Mouse (Mus musculus) neural tube, embryonic 13.5 days (tissue): ENCODE results near the gene Pde6c. TPM values are rescaled to one million over a fixed set of nuclear protein-coding genes. Genes with fewer than 3 reads are reported as not detected.
A peak's percentile ranks its signal among the peaks of the same experiment; 100 is the strongest.

Source experiments
- ATAC-seq: fragments of 200-750 bp; cut with Nextera tagmentation; 2 replicates; pipeline ENCODE4 v1.8.0; 2017; ENCODE audit warnings: low read depth, mild to moderate bottlenecking, moderate TSS enrichment, moderate library complexity
- H3K27ac ChIP-seq: fragments of 300-500 bp; sonication (generic); replicated peaks from 2 replicates; pipeline ENCODE4 v1.5.1; 2015; ENCODE audit warnings: moderate library complexity, mild to moderate bottlenecking, inconsistent platforms
- H3K27me3 ChIP-seq: fragments of 300-500 bp; sonication (generic); 2 replicates; pipeline ENCODE4 v1.6.1; 2015; ENCODE audit warnings: mild to moderate bottlenecking, inconsistent platforms
- H3K36me3 ChIP-seq: fragments of 300-500 bp; sonication (generic); 2 replicates; pipeline ENCODE4 v1.6.1; 2015; ENCODE audit warnings: mild to moderate bottlenecking, inconsistent platforms
- H3K4me1 ChIP-seq: fragments of 300-500 bp; sonication (generic); replicated peaks from 2 replicates; pipeline ENCODE4 v1.6.1; 2015; ENCODE audit warnings: inconsistent platforms
- H3K4me2 ChIP-seq: fragments of 300-500 bp; sonication (generic); 2 replicates; pipeline ENCODE4 v1.6.1; 2015; ENCODE audit warnings: inconsistent platforms, mild to moderate bottlenecking, moderate library complexity
- H3K4me3 ChIP-seq: fragments of 300-500 bp; sonication (generic); 2 replicates; pipeline ENCODE4 v1.5.1; 2015; ENCODE audit warnings: mild to moderate bottlenecking, inconsistent platforms
- H3K9ac ChIP-seq: fragments of 300-500 bp; sonication (generic); 2 replicates; pipeline ENCODE4 v1.6.1; 2015; ENCODE audit warnings: moderate library complexity, mild to moderate bottlenecking, inconsistent platforms
- H3K9me3 ChIP-seq: fragments of 300-500 bp; sonication (generic); 2 replicates; pipeline ENCODE4 v1.6.1; 2016; ENCODE audit warnings: inconsistent platforms
- WGBS: fragments of 180-500 bp; shearing (Covaris S2); methylation state at CpG from one replicate; pipeline ENCODE4 v1.1.7; 2015; 5-methylcytosine and 5-hydroxymethylcytosine counted together
- polyA plus RNA-seq: library from polyadenylated mRNA; unstranded; fragments of >200 nt; fragmentation: Nextera tagmentation; extraction: Ambion mirVana; gene quantifications from 2 replicates; pipeline ENCODE4 v1.2.1, GENCODE M21; 2015

The Pde6c gene
- polyA plus RNA-seq, 1 experiment from 2014 or later, result not detected

GRCm38 (mm10) chr19:38112575-38112974 lies 20.0 kb upstream of the Pde6c start:
- Histone ChIP-seq H3K27me3 (no peaks in the 10 kb centered on the region), H3K9ac (no peak overlapping the region), H3K36me3 (no peaks in the 10 kb centered on the region), H3K4me2 (no peak overlapping the region), H3K9me3 (no peaks in the 10 kb centered on the region), H3K4me3 (no peak overlapping the region), H3K27ac (no peak overlapping the region), H3K4me1 (no peaks in the 10 kb centered on the region)
- WGBS, result 55% methylated on average over 4 of the region's 4 CpGs
- no peak for ATAC-seq

- no peak overlapping the region for H3K4me2 ChIP-seq
- H3K9me3 ChIP-seq, result no peaks in the 10 kb centered on the region
- ATAC-seq, result no peak
- no peaks in the 10 kb centered on the region for H3K4me1 ChIP-seq
- H3K36me3 ChIP-seq, result no peaks in the 10 kb centered on the region
- H3K27ac ChIP-seq, result no peak overlapping the region
- H3K27me3 ChIP-seq, result no peaks in the 10 kb centered on the region
- 87% methylated on average over 7 of the region's 7 CpGs for WGBS
- no peak overlapping the region for H3K4me3 ChIP-seq
- H3K9ac ChIP-seq, result no peak overlapping the region
Measured at GRCm38 (mm10) chr19:38114834-38115491, 17.6 kb upstream of the Pde6c start.

- H3K27ac ChIP-seq, result no peak overlapping the region
- peaks cover 5% of the 10 kb centered on the region; the same call in 1 of the 2 replicates for H3K4me1 ChIP-seq
- no peak overlapping the region for H3K4me3 ChIP-seq
- H3K36me3 ChIP-seq, result no peaks in the 10 kb centered on the region
- WGBS, result 87% methylated on average over 5 of the region's 5 CpGs
- peaks cover 32% of the 10 kb centered on the region for H3K27me3 ChIP-seq
- H3K9ac ChIP-seq, result no peak overlapping the region
- H3K4me2 ChIP-seq, result no peak overlapping the region
- no peak for ATAC-seq
- H3K9me3 ChIP-seq, result no peaks in the 10 kb centered on the region
Measured at GRCm38 (mm10) chr19:38120123-38120760, 12.3 kb upstream of the Pde6c start.

- peaks cover 5% of the 10 kb centered on the region; the same call in 1 of the 2 replicates for H3K4me1 ChIP-seq
- 0 out of 2 replicates have a peak, but pooled peaks have one; percentile 19 for ATAC-seq
- peaks cover 42% of the 10 kb centered on the region for H3K27me3 ChIP-seq
- peak overlapping the region; percentile 53 for H3K4me3 ChIP-seq
- H3K9me3 ChIP-seq, result no peaks in the 10 kb centered on the region
- H3K4me2 ChIP-seq, result peak overlapping the region; percentile 80
- WGBS, result 26% methylated on average over 9 of the region's 9 CpGs
- no peak overlapping the region for H3K9ac ChIP-seq
- H3K36me3 ChIP-seq, result no peaks in the 10 kb centered on the region
- no peak overlapping the region for H3K27ac ChIP-seq
Measured at GRCm38 (mm10) chr19:38123921-38124320, 8.7 kb upstream of the Pde6c start.

GRCm38 (mm10) chr19:38124401-38125218 lies 8.0 kb upstream of the Pde6c start:
- no peaks in the 10 kb centered on the region for H3K9me3 ChIP-seq
- no peaks in the 10 kb centered on the region for H3K36me3 ChIP-seq
- H3K4me3 ChIP-seq, result peak overlapping the region; percentile 53
- peaks cover 5% of the 10 kb centered on the region; the same call in 1 of the 2 replicates for H3K4me1 ChIP-seq
- peaks cover 42% of the 10 kb centered on the region for H3K27me3 ChIP-seq
- peak overlapping the region; percentile 80 for H3K4me2 ChIP-seq
- ATAC-seq, result peak; percentile 80
- H3K9ac ChIP-seq, result peak overlapping the region; percentile 73
- no peak overlapping the region for H3K27ac ChIP-seq
- WGBS, result 2% methylated on average over 60 of the region's 77 CpGs

- no peaks in the 10 kb centered on the region for H3K9me3 ChIP-seq
- H3K4me2 ChIP-seq, result peak within 1 kb of the TSS; percentile 80
- no peak for ATAC-seq
- peak within 1 kb of the TSS; percentile 53 for H3K4me3 ChIP-seq
- H3K27me3 ChIP-seq, result peaks cover 42% of the 10 kb centered on the region
- H3K9ac ChIP-seq, result peak within 1 kb of the TSS; percentile 73
- 65% methylated on average over 6 of the region's 6 CpGs for WGBS
- peaks cover 5% of the 10 kb centered on the region; the same call in 1 of the 2 replicates for H3K4me1 ChIP-seq
- no peaks in the 10 kb centered on the region for H3K36me3 ChIP-seq
- no peak within 1 kb of the TSS for H3K27ac ChIP-seq
Measured at GRCm38 (mm10) chr19:38125219-38125610, 7.4 kb upstream of the Pde6c start, which contains the start of gene Rbp4. Gene Rbp4, minus strand, starts transcription at chr19:38125281.

- no peaks in the 10 kb centered on the region for H3K9me3 ChIP-seq
- no peak overlapping the region for H3K4me2 ChIP-seq
- no peak overlapping the region for H3K9ac ChIP-seq
- ATAC-seq, result no peak
- peaks cover 5% of the 10 kb centered on the region; the same call in 1 of the 2 replicates for H3K4me1 ChIP-seq
- no peak overlapping the region for H3K4me3 ChIP-seq
- peaks cover 42% of the 10 kb centered on the region for H3K27me3 ChIP-seq
- 76% methylated on average over 8 of the region's 8 CpGs for WGBS
- no peak overlapping the region for H3K27ac ChIP-seq
- no peaks in the 10 kb centered on the region for H3K36me3 ChIP-seq
Measured at GRCm38 (mm10) chr19:38126656-38127055, 5.9 kb upstream of the Pde6c start.

GRCm38 (mm10) chr19:38133986-38134385 lies 1.4 kb downstream of the Pde6c start:
- WGBS, result 85% methylated on average over 11 of the region's 11 CpGs
- H3K36me3 ChIP-seq, result no peaks in the 10 kb centered on the region

GRCm38 (mm10) chr19:38134806-38135205 lies 2.2 kb downstream of the Pde6c start:
- Histone ChIP-seq H3K27me3 (no peaks in the 10 kb centered on the region), H3K9me3 (no peaks in the 10 kb centered on the region), H3K4me3 (no peak overlapping the region), H3K4me1 (no peaks in the 10 kb centered on the region), H3K9ac (no peak overlapping the region), H3K4me2 (no peak overlapping the region), H3K36me3 (no peaks in the 10 kb centered on the region), H3K27ac (no peak overlapping the region)
- 91% methylated on average over 6 of the region's 6 CpGs for WGBS
- ATAC-seq, result no peak

More at GRCm38 (mm10) chr19:38133986-38134385, 1.4 kb downstream of the Pde6c start:
- Histone ChIP-seq H3K27ac (no peak overlapping the region), H3K27me3 (no peaks in the 10 kb centered on the region), H3K4me2 (no peak overlapping the region), H3K4me3 (no peak overlapping the region), H3K9me3 (no peaks in the 10 kb centered on the region), H3K9ac (no peak overlapping the region), H3K4me1 (no peaks in the 10 kb centered on the region)
- no peak for ATAC-seq

- no peak for ATAC-seq
- WGBS, result 83% methylated on average over 4 of the region's 4 CpGs
- Histone ChIP-seq H3K4me1 (no peaks in the 10 kb centered on the region), H3K36me3 (no peaks in the 10 kb centered on the region), H3K27ac (no peak overlapping the region), H3K4me2 (no peak overlapping the region), H3K27me3 (no peaks in the 10 kb centered on the region), H3K4me3 (no peak overlapping the region), H3K9me3 (no peaks in the 10 kb centered on the region), H3K9ac (no peak overlapping the region)
Measured at GRCm38 (mm10) chr19:38143540-38144271, 11.1 kb downstream of the Pde6c start.

GRCm38 (mm10) chr19:38156243-38156642 lies 23.7 kb downstream of the Pde6c start:
- Histone ChIP-seq H3K27ac (no peak overlapping the region), H3K4me2 (no peak overlapping the region), H3K4me1 (no peaks in the 10 kb centered on the region), H3K9ac (no peak overlapping the region), H3K36me3 (no peaks in the 10 kb centered on the region), H3K27me3 (no peaks in the 10 kb centered on the region), H3K4me3 (no peak overlapping the region), H3K9me3 (no peaks in the 10 kb centered on the region)
- no peak for ATAC-seq
- WGBS, result 100% methylated on average over 1 of the region's 1 CpGs
